ENCODE assay signal across 8 mouse cellular contexts in the genomic region with DNA sequence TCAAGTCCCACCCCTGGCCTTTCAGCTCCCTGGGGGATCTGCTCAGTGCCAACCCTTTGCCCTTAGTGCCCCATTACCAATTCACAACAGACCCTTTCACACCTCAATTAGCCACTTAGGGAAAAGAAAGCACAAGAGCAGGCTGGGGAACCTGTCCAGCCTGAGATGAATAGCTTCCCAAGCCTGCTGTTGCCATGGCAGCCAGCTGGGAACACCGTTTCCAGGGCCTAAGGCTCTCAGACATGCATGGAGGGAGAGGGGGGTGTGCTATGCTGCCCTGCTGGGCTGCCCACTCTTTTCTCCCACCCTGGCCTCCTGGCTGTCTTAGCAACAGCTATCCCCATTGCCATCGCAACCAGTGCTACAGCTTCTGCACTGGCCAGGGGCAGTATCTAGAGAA. TPM values are rescaled to one million over a fixed set of nuclear protein-coding genes. Genes with fewer than 3 reads are reported as not detected.
DNase-seq lines count a peak whose midpoint lies in the region; ATAC-seq and TF ChIP-seq lines count a peak whose summit lies in the region.

No protein-coding gene starts in this region.

- no peak for TF ChIP-seq CTCF in midbrain, postnatal 0 days (IDR thresholded peaks at IDR 0.05)

- no peak overlapping the region for H3K27ac ChIP-seq in lung, embryonic 16.5 days (ENCODE audit: low read length)
- peak overlapping the region; percentile 80 for H3K27ac ChIP-seq in midbrain, postnatal 0 days (ENCODE audit: low read depth, low read length)

- H3K9ac ChIP-seq in lung, embryonic 16.5 days (ENCODE audit: low read length) = no peak overlapping the region
- no peak overlapping the region for H3K9ac ChIP-seq in midbrain, postnatal 0 days (replicated peaks; ENCODE audit: low read length, poor library complexity, severe bottlenecking)

- no peak overlapping the region for H3K4me2 ChIP-seq in lung, embryonic 16.5 days (ENCODE audit: low read depth, low read length)
- H3K4me2 ChIP-seq in midbrain, postnatal 0 days (ENCODE audit: low read depth, low read length, poor library complexity, severe bottlenecking) = no peak overlapping the region

- H3K9me3 ChIP-seq in lung, embryonic 16.5 days (ENCODE audit: control insufficient read depth, low read length) = no peaks in the 10 kb centered on the region
- H3K9me3 ChIP-seq in midbrain, postnatal 0 days (ENCODE audit: low read length) = no peaks in the 10 kb centered on the region

- no peaks in the 10 kb centered on the region for H3K36me3 ChIP-seq in lung, embryonic 16.5 days (ENCODE audit: control insufficient read depth, insufficient read depth, low read length)
- H3K36me3 ChIP-seq in midbrain, postnatal 0 days (ENCODE audit: insufficient read depth, low read length) = no peaks in the 10 kb centered on the region

- H3K4me3 ChIP-seq in lung, embryonic 16.5 days (ENCODE audit: low read length) = no peak overlapping the region
- H3K4me3 ChIP-seq in midbrain, postnatal 0 days (ENCODE audit: low read depth, low read length) = no peak overlapping the region

- no peaks in the 10 kb centered on the region; the same call in 1 of the 2 replicates for H3K4me1 ChIP-seq in lung, embryonic 16.5 days (replicated peaks; ENCODE audit: control insufficient read depth, insufficient read depth, low read length)
- H3K4me1 ChIP-seq in midbrain, postnatal 0 days (ENCODE audit: insufficient read depth, low read length) = peaks cover 22% of the 10 kb centered on the region; the same call in 1 of the 2 replicates

- WGBS in lung, embryonic 16.5 days = 16% methylated on average over 2 of the region's 2 CpGs
- 0% methylated on average over 2 of the region's 2 CpGs for WGBS in midbrain, postnatal 0 days

- no peak for DNase-seq in lung, postnatal 14 days
- DNase-seq in frontal cortex, postnatal 10 days (ENCODE audit: low spot score in 2 of 2) = peak; percentile 70 to 83
- peak; percentile 51 to 58 for DNase-seq in layer of hippocampus, adult 18-20 months (ENCODE audit: low spot score in 2 of 2)
- DNase-seq in midbrain, postnatal 0 days (ENCODE audit: low spot score) = peak; percentile 96
- DNase-seq in gastrocnemius, adult 18-20 months (ENCODE audit: low spot score) = no peak
- no peak for DNase-seq in thymus, postnatal 4 days

- no peaks in the 10 kb centered on the region for H3K27me3 ChIP-seq in lung, embryonic 16.5 days (ENCODE audit: control insufficient read depth, insufficient read depth, low read depth, low read length)
- no peaks in the 10 kb centered on the region for H3K27me3 ChIP-seq in midbrain, postnatal 0 days (ENCODE audit: insufficient read depth, low read length)

- ATAC-seq in lung, embryonic 16.5 days (ENCODE audit: low read depth) = peak; percentile 95
- ATAC-seq in midbrain, postnatal 0 days (ENCODE audit: low FRiP score) = peak; percentile 98
- no peak for ATAC-seq in megakaryocyte progenitor cell, adult 5-6 weeks (replicated peaks; ENCODE audit: poor library complexity)

RNA-seq across cellular contexts. Expression of a gene that starts 47.9 kb away (rescaled TPM):
- polyA plus RNA-seq in lung, embryonic 16.5 days (2015; fragmentation: Nextera tagmentation; extraction: Ambion mirVana) = 55.9 and 59.0 TPM in 2 replicates
- 10 to 100 TPM; 34.6 to 37.8 TPM for total RNA-seq in layer of hippocampus, adult 18-20 months (2021)
- total RNA-seq in midbrain, postnatal 0 days (2014; rRNA removed) = 20.6 and 37.3 TPM in 2 replicates
- polyA plus RNA-seq in midbrain, postnatal 0 days (2015; fragmentation: Nextera tagmentation; extraction: Ambion mirVana) = 28.8 and 29.2 TPM in 2 replicates
- total RNA-seq in megakaryocyte progenitor cell, adult 5-6 weeks (2015) = 0.10 TPM in 1 of 2 replicates, not detected in the other
- 0.27 TPM in 1 of 2 replicates, not detected in the other for total RNA-seq in megakaryocyte progenitor cell, adult 5-6 weeks (2017)
- total RNA-seq in gastrocnemius, adult 18-20 months (2021) = 1 to 10 TPM; 5.0 to 9.2 TPM

Comparison
In these comparisons a context has a peak if more than half of its experiments do, and no peak if none do; other contexts are left out.
1. DNase-seq: peak in frontal cortex, postnatal 10 days (2 of 2), layer of hippocampus, adult 18-20 months (2 of 2) and midbrain, postnatal 0 days (single experiment); none in lung, postnatal 14 days (single experiment), gastrocnemius, adult 18-20 months (single experiment) and thymus, postnatal 4 days (single experiment).
2. RNA of a gene that starts 47.9 kb away (total RNA-seq): 34.6 to 37.8 TPM in layer of hippocampus, adult 18-20 months, 20.6 to 37.3 TPM in midbrain, postnatal 0 days and 5.0 to 9.2 TPM in gastrocnemius, adult 18-20 months; 0.10 to 0.27 TPM in megakaryocyte progenitor cell, adult 5-6 weeks; every median in the first group is over 4 times any median in the second.